Mouse (Mus musculus) limb, embryonic 11.5 days (tissue): ENCODE data around the gene Pnma1. TPM values are rescaled to one million over a fixed set of nuclear protein-coding genes. Genes with fewer than 3 reads are reported as not detected.

Experiments
- ATAC-seq: fragments of 200-750 bp; cut with Nextera tagmentation; 2 replicates; pipeline ENCODE4 v1.8.0; 2017; ENCODE audit warnings: low read depth; ENCODE audit not compliant: insufficient number of reproducible peaks, low FRiP score, low TSS enrichment
- DNase-seq: peaks from one replicate; pipeline ENCODE4 v3.0.0-alpha.2; 2015; ENCODE audit warnings: low spot score
- H3K27ac ChIP-seq: fragments of 300-500 bp; sonication (generic); replicated peaks from 2 replicates; pipeline ENCODE4 v1.5.1; 2014; ENCODE audit warnings: low read depth, mild to moderate bottlenecking, low read length
- H3K27me3 ChIP-seq: fragments of 300-500 bp; sonication (generic); 2 replicates; pipeline ENCODE4 v1.6.1; 2014; ENCODE audit warnings: mild to moderate bottlenecking, low read length, mixed read lengths; ENCODE audit not compliant: control insufficient read depth, insufficient read depth
- H3K36me3 ChIP-seq: fragments of 300-500 bp; sonication (generic); 2 replicates; pipeline ENCODE4 v1.6.1; 2014; ENCODE audit warnings: mild to moderate bottlenecking, low read length, moderate library complexity, mixed read lengths; ENCODE audit not compliant: control insufficient read depth, insufficient read depth
- H3K4me1 ChIP-seq: fragments of 300-500 bp; sonication (generic); 2 replicates; pipeline ENCODE4 v1.6.1; 2014; ENCODE audit warnings: low read length, mixed read lengths; ENCODE audit not compliant: control insufficient read depth, insufficient read depth
- H3K4me2 ChIP-seq: fragments of 300-500 bp; sonication (generic); 2 replicates; pipeline ENCODE4 v1.6.1; 2014; ENCODE audit warnings: low read depth, mild to moderate bottlenecking, moderate library complexity; ENCODE audit not compliant: severe bottlenecking
- H3K4me3 ChIP-seq: fragments of 300-500 bp; sonication (generic); 2 replicates; pipeline ENCODE4 v1.5.1; 2014; ENCODE audit warnings: low read depth, low read length
- H3K9ac ChIP-seq: fragments of 300-500 bp; sonication (generic); 2 replicates; pipeline ENCODE4 v1.6.1; 2014; ENCODE audit warnings: mild to moderate bottlenecking, low read length
- H3K9me3 ChIP-seq: fragments of 300-500 bp; sonication (generic); 2 replicates; pipeline ENCODE4 v1.6.1; 2016; ENCODE audit warnings: low read length; ENCODE audit not compliant: control insufficient read depth
- WGBS: fragments of 180-500 bp; shearing (Covaris S2); extraction: QIAGEN DNeasy Blood & Tissue Kit; methylation state at CpG from one replicate; pipeline ENCODE4 v1.1.7; 2014; 5-methylcytosine and 5-hydroxymethylcytosine counted together
- polyA plus RNA-seq: library from polyadenylated mRNA; unstranded; fragments of >200 nt; fragmentation: Nextera tagmentation; extraction: Ambion mirVana; gene quantifications from 2 replicates; pipeline ENCODE4 v1.2.1, GENCODE M21; 2014

Gene Pnma1
- 0.70 and 0.99 TPM in 2 replicates for polyA plus RNA-seq

DNA sequence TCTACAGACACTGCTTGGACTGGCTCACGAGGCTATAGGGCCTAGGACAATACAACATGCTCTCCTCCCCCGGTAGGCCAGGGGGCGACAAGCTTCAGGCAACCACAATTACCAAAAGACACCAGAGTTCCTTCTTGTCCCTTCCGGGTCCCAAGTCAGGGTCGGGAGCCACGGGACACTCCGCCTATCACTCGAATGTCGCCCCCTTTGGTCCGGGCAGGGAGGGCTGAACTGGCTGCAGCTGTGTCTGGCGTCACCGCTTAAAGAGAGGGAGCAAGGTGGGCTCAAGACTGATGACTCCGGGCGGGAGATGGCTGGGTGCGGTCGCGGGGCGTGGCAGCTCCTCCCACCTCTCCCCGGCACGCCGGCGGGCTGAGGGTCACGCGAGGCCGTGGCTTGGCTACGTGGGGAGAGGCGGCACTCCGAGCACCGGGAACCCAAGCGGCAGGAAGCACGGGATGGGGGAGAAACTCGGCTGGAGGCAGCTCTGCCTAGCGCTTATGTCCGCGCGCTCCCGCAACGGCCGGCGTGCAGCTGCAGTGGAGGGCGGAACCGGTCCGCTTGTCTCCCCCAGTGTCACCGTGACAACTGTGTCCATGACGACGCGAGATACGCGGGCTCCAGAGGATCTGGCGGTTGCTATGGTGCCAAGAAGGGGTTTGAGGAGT lies at the start of gene Pnma1:
Pnma1 (minus strand) TSS at position 536 of the 668 bp plus-strand sequence.
- Histone ChIP-seq H3K4me2 (peak within 1 kb of the TSS; percentile 97), H3K9ac (peak within 1 kb of the TSS; percentile 65), H3K9me3 (no peaks in the 10 kb centered on the region), H3K27ac (no peak within 1 kb of the TSS), H3K4me1 (no peaks in the 10 kb centered on the region; the same call in 1 of the 2 replicates), H3K36me3 (no peaks in the 10 kb centered on the region), H3K27me3 (no peaks in the 10 kb centered on the region), H3K4me3 (peak within 1 kb of the TSS; percentile 48)
- DNase-seq (peak; percentile 82), ATAC-seq (peak; percentile 53)
- 2% methylated on average over 48 of the region's 50 CpGs for WGBS

DNA sequence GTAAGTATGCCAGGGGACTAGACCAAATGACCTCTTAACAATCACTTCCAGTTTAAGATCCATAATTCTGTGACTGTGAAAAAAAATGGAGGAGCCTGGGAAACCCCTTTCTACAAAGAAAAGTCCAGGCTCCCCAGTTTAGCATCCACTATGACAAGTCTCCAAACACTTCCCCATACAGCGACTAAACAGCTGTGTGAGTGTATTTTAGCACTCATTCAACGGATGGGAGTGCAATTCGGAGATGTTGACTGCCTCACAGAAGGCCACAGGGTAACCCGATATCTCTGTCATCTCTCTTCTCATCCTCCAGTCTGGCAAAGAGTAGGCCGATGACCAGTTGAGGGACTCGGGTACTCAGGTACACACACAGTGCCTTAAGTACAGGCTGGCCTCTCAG lies 46.9 kb upstream of the Pnma1 start:
- DNase-seq = no peak
- ATAC-seq = no peak
- Histone ChIP-seq H3K4me3 (no peak overlapping the region), H3K4me1 (peaks cover 30% of the 10 kb centered on the region), H3K27ac (no peak overlapping the region), H3K36me3 (no peaks in the 10 kb centered on the region), H3K9me3 (no peaks in the 10 kb centered on the region), H3K27me3 (no peaks in the 10 kb centered on the region), H3K4me2 (no peak overlapping the region), H3K9ac (no peak overlapping the region)
- 32% methylated on average over 6 of the region's 6 CpGs for WGBS

DNA sequence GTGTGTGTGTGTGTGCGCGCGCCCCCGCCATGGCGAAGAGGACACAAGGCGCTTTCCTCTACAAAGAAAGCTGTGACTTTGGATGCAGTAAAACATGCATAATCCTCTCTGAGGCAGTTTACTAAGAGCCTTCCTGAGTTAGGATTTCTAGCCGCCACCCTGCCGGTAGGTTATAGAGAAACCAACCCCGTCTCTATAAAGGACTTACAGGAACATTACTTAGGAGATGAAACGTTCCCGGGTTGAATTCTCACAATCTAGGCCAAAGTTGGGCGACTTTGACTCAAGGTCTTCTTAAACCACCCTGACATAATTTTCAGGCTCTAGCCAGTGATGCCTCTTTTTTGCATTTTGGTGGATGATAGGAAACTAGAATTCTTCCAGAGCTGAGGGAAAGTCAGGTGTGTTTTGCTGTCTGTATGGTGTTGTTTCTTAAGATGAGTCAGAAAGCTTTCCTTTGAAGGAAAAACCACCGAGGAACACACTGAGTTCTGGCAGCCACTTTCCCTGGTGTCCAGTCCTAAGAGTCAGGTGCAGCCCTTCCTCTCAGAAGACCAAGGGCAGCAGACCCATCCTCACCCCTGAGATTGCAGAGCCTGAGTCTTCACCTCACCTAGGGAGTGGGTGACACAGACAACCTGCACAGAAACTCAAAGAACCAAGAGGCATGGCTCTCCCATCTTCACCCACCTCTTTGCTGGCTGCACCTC lies 46.3 kb upstream of the Pnma1 start:
- ATAC-seq (no peak), DNase-seq (no peak)
- Histone ChIP-seq H3K9ac (no peak overlapping the region), H3K27ac (no peak overlapping the region), H3K4me3 (peak overlapping the region; percentile 72), H3K9me3 (no peaks in the 10 kb centered on the region), H3K4me1 (peaks cover 34% of the 10 kb centered on the region), H3K4me2 (peak overlapping the region; percentile 99; the same call in 1 of the 2 replicates), H3K36me3 (no peaks in the 10 kb centered on the region), H3K27me3 (no peaks in the 10 kb centered on the region)
- WGBS = 5% methylated on average over 13 of the region's 13 CpGs

DNA sequence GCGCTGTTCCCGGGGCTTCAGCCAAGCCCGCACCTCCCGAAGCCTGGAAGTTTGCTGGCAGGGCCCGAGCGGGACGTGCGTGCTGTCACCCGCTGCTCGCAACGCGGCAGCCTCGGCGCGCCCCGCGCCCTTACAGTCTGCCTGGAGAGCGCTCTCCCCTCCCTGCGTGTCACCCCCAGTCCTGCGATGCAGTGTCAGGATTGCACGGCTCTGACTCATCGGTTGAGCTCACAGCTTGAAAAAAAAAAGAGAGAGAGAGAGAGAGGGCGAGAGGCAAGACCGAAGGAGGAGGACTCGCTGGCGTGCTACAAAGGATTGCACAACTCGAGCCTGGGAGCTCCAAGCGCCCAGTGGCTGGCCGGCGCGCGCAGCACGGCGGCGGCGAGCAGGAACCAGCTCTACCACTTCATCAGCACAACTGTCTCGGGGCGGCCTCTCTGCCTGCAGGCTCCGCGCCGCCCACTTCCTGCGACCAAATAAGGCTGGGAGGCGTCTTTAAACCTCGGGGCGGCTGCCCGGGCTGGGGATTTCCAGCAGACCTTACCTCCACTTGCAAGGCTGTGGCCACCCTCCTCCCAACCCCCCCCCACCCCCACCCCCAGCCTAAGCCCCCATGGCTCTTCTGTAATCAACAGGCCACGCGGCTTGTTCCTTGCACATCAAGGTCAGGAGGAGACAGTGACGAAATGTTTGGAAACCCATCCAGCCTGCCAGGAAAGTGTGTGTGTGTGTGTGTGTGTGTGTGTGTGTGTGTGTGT lies 45.5 kb upstream of the Pnma1 start:
- H3K27ac ChIP-seq = peak overlapping the region; percentile 78
- peak overlapping the region; percentile 72 for H3K4me3 ChIP-seq
- H3K4me1 ChIP-seq = peaks cover 42% of the 10 kb centered on the region
- peak overlapping the region; percentile 99 for H3K4me2 ChIP-seq
- DNase-seq (peak; percentile 93), ATAC-seq (peak; percentile 82)
- WGBS = 0% methylated on average over 43 of the region's 49 CpGs
- H3K27me3 ChIP-seq = no peaks in the 10 kb centered on the region
- H3K9me3 ChIP-seq = no peaks in the 10 kb centered on the region
- peak overlapping the region; percentile 91 for H3K9ac ChIP-seq
- no peaks in the 10 kb centered on the region for H3K36me3 ChIP-seq

DNA sequence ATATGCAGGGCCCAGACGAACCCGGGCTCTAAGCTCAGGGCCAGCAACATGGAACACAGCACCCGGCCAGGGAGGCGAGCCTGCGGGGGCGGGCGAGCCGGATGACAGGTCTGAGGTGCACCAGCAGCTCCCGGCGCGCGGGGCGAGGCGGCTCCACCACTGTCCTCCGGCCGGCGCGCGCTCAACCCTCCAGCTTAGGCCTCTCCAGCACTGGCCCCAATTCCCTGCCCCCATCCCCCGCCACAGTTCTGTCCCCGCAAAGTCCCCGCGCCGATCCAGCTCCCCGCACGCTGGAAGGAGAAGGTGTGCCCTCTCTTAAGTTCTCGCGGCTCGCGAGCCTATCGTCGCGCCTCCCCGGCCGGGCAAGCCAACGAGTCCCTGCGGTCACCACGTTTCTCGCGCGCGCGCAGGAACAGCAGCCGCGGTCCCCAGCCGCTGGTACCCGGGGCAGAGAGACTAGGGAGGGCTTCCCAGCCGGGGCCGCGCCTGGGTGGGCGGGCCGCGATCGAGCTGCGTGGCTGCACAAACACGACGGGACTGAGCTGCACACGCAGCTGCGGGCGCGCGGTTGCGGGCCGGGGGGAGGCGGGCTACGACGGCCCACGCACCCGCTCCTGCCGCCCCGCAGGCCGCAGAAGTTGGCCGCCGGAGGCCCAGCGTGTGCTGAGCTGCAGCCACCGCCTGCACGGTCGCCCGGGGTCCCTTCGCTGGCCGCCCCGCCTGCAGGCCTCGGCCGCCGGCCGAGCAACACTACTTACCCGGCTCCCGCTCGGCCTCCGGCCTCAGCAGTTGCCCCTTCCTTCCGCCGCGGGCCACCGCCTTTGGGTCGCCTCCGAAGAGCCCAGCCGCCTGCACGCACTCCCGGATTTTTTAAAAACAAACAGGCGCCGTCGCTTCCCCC lies 44.7 kb upstream of the Pnma1 start:
- Histone ChIP-seq H3K9me3 (no peaks in the 10 kb centered on the region), H3K9ac (peak overlapping the region; percentile 91), H3K27ac (peak overlapping the region; percentile 78), H3K4me2 (peak overlapping the region; percentile 99), H3K4me1 (peaks cover 50% of the 10 kb centered on the region), H3K36me3 (no peaks in the 10 kb centered on the region), H3K27me3 (no peaks in the 10 kb centered on the region), H3K4me3 (peak overlapping the region; percentile 72)
- ATAC-seq (peak; percentile 28), DNase-seq (peak; percentile 82)
- under 1% methylated on average over 97 of the region's 102 CpGs for WGBS

DNA sequence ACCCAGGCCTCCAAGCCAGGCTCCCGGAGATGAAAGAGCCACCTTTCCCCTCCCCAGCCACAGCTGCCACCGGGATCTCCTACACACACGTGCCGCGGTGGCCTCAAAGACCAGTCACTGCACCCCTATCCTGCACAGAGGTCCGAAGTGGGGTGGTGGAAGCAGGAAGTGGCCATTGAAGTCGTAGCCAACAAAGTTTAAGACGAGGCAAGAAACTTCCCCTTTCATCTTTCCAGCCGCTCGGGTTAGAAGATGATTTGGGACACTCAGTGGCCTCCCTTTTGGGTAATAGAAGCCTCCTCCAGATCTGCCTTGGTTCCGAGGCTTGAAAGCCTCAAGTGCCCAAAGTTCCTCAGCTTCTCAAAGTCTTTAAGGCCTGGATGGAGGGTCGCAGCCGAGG lies 44.0 kb upstream of the Pnma1 start:
- no peaks in the 10 kb centered on the region for H3K36me3 ChIP-seq
- ATAC-seq = no peak

DNA sequence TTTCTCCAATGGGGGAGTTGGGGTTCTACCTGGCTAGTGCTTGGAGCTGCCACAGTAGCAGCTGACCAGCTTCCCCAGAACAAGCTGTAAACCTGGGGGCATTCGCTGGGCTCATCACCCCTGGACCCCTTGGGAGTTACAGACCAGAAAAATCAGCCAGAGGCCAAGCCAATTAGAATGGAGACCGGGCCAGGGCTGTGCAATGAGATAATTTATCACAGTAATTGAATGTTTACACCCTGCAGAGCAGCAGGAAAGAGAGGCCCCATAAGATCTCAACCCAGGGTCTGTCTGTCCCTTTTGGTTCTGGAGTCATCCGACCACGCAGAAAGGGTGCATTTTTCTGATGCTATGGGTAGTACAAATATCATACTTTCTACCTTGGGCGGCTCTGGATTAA lies 43.5 kb upstream of the Pnma1 start:
- Histone ChIP-seq H3K4me1 (peaks cover 60% of the 10 kb centered on the region), H3K36me3 (no peaks in the 10 kb centered on the region), H3K27ac (no peak overlapping the region), H3K4me3 (peak overlapping the region; percentile 72), H3K9ac (peak overlapping the region; percentile 17; the same call in 1 of the 2 replicates), H3K9me3 (no peaks in the 10 kb centered on the region), H3K27me3 (no peaks in the 10 kb centered on the region), H3K4me2 (peak overlapping the region; percentile 99)
- no peak for DNase-seq
- WGBS = 5% methylated on average over 5 of the region's 5 CpGs
- ATAC-seq = no peak

More for the DNA sequence above, 44.0 kb upstream of the Pnma1 start:
- Histone ChIP-seq H3K9ac (peak overlapping the region; percentile 91), H3K4me1 (peaks cover 57% of the 10 kb centered on the region), H3K4me2 (peak overlapping the region; percentile 99), H3K9me3 (no peaks in the 10 kb centered on the region), H3K27me3 (no peaks in the 10 kb centered on the region), H3K4me3 (peak overlapping the region; percentile 72), H3K27ac (no peak overlapping the region)
- DNase-seq = no peak
- WGBS = 1% methylated on average over 13 of the region's 13 CpGs
